Comparison of ENCODE assay signal across 8 mouse cellular contexts in the genomic region with DNA sequence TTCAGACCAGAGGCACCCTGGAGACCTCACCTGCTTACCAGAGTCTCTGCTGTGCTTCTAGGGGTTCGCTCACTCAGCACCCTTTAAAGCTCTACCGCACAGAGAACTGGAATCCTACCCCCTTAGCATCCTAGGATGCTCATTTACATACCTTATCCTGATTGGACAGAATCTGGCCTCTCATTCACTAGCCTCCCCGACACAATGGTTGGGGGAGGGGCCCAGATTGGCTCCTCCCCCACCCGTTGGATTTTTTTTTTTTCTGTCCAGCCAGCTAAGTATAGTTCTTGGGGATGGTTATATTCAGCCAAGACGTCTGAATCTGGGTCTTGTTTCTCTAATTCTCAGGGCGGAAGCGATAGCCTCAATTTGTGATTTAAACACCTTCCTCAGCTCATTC. TPM values are rescaled to one million over a fixed set of nuclear protein-coding genes. Genes with fewer than 3 reads are reported as not detected.
DNase-seq lines count a peak whose midpoint lies in the region; ATAC-seq lines count a peak whose summit lies in the region.

A gene (plus strand): TSS at position 283 of the 400 bp plus-strand sequence.

- no peak for DNase-seq in layer of hippocampus, adult 8-10 months (ENCODE audit: low spot score in 2 of 2)
- no peak for DNase-seq in layer of hippocampus, adult 9-11 months
- peak; percentile 63 for DNase-seq in embryo, embryonic 10 days (ENCODE audit: low spot score)
- DNase-seq in large intestine, adult 2 months (ENCODE audit: low read depth, low spot score): no peak
- DNase-seq in B cell, adult 2 months: no peak
- no peak for DNase-seq in cerebellum, adult 11 months
- no peak for DNase-seq in adrenal gland, postnatal 36 days

- 46% methylated on average over 7 of the region's 7 CpGs for WGBS in large intestine, adult 2 months
- 18% methylated on average over 7 of the region's 7 CpGs for WGBS in neural tube, embryonic 13.5 days

- H3K27me3 ChIP-seq in neural tube, embryonic 13.5 days: peaks cover 7% of the 10 kb centered on the region

- ATAC-seq in neural tube, embryonic 13.5 days (ENCODE audit: low read depth): no peak

- H3K4me3 ChIP-seq in neural tube, embryonic 13.5 days: no peak within 1 kb of the TSS

- H3K36me3 ChIP-seq in neural tube, embryonic 13.5 days: no peaks in the 10 kb centered on the region

- no peak within 1 kb of the TSS for H3K9ac ChIP-seq in neural tube, embryonic 13.5 days

- peaks cover 17% of the 10 kb centered on the region for H3K4me1 ChIP-seq in neural tube, embryonic 13.5 days (replicated peaks)

- no peak within 1 kb of the TSS for H3K4me2 ChIP-seq in neural tube, embryonic 13.5 days

- no peaks in the 10 kb centered on the region for H3K9me3 ChIP-seq in neural tube, embryonic 13.5 days

- no peak within 1 kb of the TSS for H3K27ac ChIP-seq in neural tube, embryonic 13.5 days (replicated peaks)

RNA-seq across cellular contexts. Expression of the gene that starts here (rescaled TPM):
- total RNA-seq in layer of hippocampus, adult 8-10 months (2022): 10 to 100 TPM; 23.2 to 31.9 (median 25.8) TPM
- polyA plus RNA-seq in large intestine, adult 2 months (2012; rRNA removed): 43.3 and 47.3 TPM in 2 replicates
- 31.1 and 39.7 TPM in 2 replicates for polyA plus RNA-seq in neural tube, embryonic 13.5 days (2015; fragmentation: Nextera tagmentation; extraction: Ambion mirVana)
- total RNA-seq in adrenal gland, postnatal 36 days (2021): 1 to 10 TPM; 3.7 to 6.9 TPM
